Mouse (Mus musculus): ENCODE data around the gene Atg16l2. TPM values are rescaled to one million over a fixed set of nuclear protein-coding genes. Genes with fewer than 3 reads are reported as not detected.

The Atg16l2 gene
- total RNA-seq (2012; rRNA removed), result 24.2 and 37.7 TPM in 2 replicates

DNA sequence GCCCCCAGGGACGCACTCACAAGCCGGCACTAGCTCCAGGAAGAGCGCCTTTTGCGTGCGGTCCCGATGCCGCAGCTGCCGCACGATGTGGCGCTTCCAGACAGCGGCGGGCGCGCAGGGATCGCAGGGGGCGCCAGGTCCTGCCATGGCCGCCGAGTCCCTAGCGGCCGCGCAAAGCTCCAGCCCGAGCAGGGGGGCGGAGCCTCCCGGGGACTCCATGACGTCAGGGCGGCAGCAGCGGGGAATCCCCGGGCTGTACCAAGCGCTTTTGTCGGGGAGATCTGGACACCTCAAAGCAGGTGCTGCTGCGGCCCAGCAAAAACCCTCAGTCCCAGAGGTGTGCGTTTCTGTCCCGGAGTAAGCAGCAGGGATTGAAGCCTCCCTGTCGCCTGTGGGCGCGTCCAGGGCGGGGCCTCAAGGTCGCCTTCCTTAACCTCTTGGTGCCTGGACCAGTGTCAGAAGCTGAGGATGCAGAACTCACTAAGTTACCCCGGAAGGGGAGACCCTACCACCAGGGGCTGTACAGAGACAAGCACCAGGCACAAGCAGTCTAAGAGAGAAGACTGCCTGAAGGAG is at the start of gene Atg16l2:
Gene Atg16l2, minus strand, starts transcription at position 371 of the 576 bp plus-strand sequence.
- peak within 1 kb of the TSS; percentile 66 to 80 for H3K4me3 ChIP-seq (ENCODE audit: insufficient read depth in 1 of 2, low read depth in 1 of 2, low read length in 2 of 2, poor library complexity in 1 of 2, severe bottlenecking in 1 of 2)
- in situ Hi-C loops (cut with MboI; ENCODE audit: low sequenced_read_pairs in 2 of 2, unreplicated experiment in 2 of 2), result no loop called here
- TF ChIP-seq ZC3H11A (IDR thresholded peaks at IDR 0.05; ENCODE audit: borderline replicate concordance, low read depth, low read length) (no peak), CHD2 (IDR thresholded peaks at IDR 0.05; ENCODE audit: low read depth, low read length) (no peak), MAFK (IDR thresholded peaks at IDR 0.05; ENCODE audit: insufficient read depth, low read depth, low read length) (no peak), HCFC1 (IDR thresholded peaks at IDR 0.05; ENCODE audit: borderline replicate concordance, insufficient read depth, low read length) (no peak; the same call in 1 of the 2 replicates), ZNF384 (IDR thresholded peaks at IDR 0.05; ENCODE audit: low read depth, low read length) (no peak)
- H3K9me3 ChIP-seq (ENCODE audit: control insufficient read depth, insufficient read depth, low read depth, low read length), result no peaks in the 10 kb centered on the region
- H3K9ac ChIP-seq (ENCODE audit: insufficient read depth, low read depth, low read length, poor library complexity, severe bottlenecking), result peak within 1 kb of the TSS; percentile 80
- 0 out of 4 replicates have a peak, but pooled peaks cover 0 to 3% of the 10 kb centered on the region in 2 experiments for H3K4me1 ChIP-seq (ENCODE audit: control insufficient read depth in 2 of 2, insufficient read depth in 2 of 2, low read length in 2 of 2, poor library complexity in 1 of 2)
- H3K27ac ChIP-seq (ENCODE audit: insufficient read depth, low read depth, low read length, poor library complexity, severe bottlenecking), result no peak within 1 kb of the TSS
- H3K36me3 ChIP-seq (ENCODE audit: control insufficient read depth, insufficient read depth, low read length, poor library complexity, severe bottlenecking), result no peaks in the 10 kb centered on the region
- peak; percentile 81 for DNase-seq (ENCODE audit: low read depth, low spot score)

DNA sequence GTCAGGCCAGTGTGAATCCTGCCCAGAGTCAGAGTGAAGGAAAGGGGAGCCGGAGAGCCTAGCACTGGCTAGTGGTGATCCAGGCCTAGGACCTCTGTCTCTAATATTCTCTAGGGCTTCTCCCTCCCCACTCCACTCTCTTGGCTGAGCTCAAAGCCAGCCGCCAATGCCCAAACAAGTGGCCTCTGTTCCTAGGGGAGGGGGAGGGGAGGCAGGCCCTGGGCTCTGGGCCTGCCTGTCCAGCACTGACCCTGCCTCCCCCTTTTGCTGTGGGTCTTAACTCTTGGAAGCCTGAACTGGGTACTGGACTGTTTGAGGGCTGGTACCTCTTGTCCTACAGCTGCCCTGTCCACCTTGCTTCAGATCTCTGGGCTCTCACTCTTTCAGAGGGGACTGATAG is 47.8 kb upstream of the Atg16l2 start:
- Histone ChIP-seq H3K9me3 (ENCODE audit: control insufficient read depth, insufficient read depth, low read depth, low read length) (no peaks in the 10 kb centered on the region), H3K27ac (ENCODE audit: insufficient read depth, low read depth, low read length, poor library complexity, severe bottlenecking) (no peak overlapping the region), H3K9ac (ENCODE audit: insufficient read depth, low read depth, low read length, poor library complexity, severe bottlenecking) (no peak overlapping the region), H3K4me3 (ENCODE audit: insufficient read depth in 1 of 2, low read depth in 1 of 2, low read length in 2 of 2, poor library complexity in 1 of 2, severe bottlenecking in 1 of 2) (no peak overlapping the region), H3K36me3 (ENCODE audit: control insufficient read depth, insufficient read depth, low read length, poor library complexity, severe bottlenecking) (no peaks in the 10 kb centered on the region; the same call in 1 of the 2 replicates), H3K4me1 (ENCODE audit: control insufficient read depth in 2 of 2, insufficient read depth in 2 of 2, low read length in 2 of 2, poor library complexity in 1 of 2) (peaks cover 5 to 36% of the 10 kb centered on the region in 2 experiments; a peak in 3 of 4 replicates)
- DNase-seq (ENCODE audit: low read depth, low spot score), result no peak
- in situ Hi-C loops (cut with MboI; ENCODE audit: low sequenced_read_pairs in 2 of 2, unreplicated experiment in 2 of 2), result no loop called here
- no peak for TF ChIP-seq CHD2 (IDR thresholded peaks at IDR 0.05; ENCODE audit: low read depth, low read length)
- no peak for TF ChIP-seq ZC3H11A (IDR thresholded peaks at IDR 0.05; ENCODE audit: borderline replicate concordance, low read depth, low read length)
- no peak for TF ChIP-seq ZNF384 (IDR thresholded peaks at IDR 0.05; ENCODE audit: low read depth, low read length)
- no peak for TF ChIP-seq HCFC1 (IDR thresholded peaks at IDR 0.05; ENCODE audit: borderline replicate concordance, insufficient read depth, low read length)
- TF ChIP-seq MAFK (IDR thresholded peaks at IDR 0.05; ENCODE audit: insufficient read depth, low read depth, low read length), result no peak

DNA sequence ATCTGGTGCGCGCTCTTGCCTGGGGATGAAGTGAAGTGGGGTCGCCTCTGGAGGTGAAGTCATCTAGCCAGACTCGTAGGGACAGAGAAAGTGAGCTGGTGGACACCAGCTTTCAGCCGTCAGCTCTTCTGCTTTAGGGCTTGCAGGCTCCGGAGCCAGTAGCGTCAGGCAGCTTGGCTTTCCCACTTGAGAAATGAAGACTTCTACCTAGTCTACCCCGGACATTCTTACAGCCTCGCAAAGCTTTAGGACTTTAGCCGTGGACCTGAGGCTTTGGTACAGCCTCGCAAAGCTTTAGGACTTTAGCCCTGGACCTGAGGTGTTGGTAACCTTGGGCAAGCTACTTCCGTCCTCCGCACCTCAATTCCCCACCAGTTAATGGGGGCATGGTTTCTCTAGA is 46.3 kb upstream of the Atg16l2 start:
- no peak for DNase-seq (ENCODE audit: low read depth, low spot score)
- in situ Hi-C loops (cut with MboI; ENCODE audit: low sequenced_read_pairs in 2 of 2, unreplicated experiment in 2 of 2), result no loop called here
- H3K9me3 ChIP-seq (ENCODE audit: control insufficient read depth, insufficient read depth, low read depth, low read length), result no peaks in the 10 kb centered on the region
- TF ChIP-seq HCFC1 (IDR thresholded peaks at IDR 0.05; ENCODE audit: borderline replicate concordance, insufficient read depth, low read length), result no peak
- TF ChIP-seq ZNF384 (IDR thresholded peaks at IDR 0.05; ENCODE audit: low read depth, low read length), result no peak
- no peak for TF ChIP-seq CHD2 (IDR thresholded peaks at IDR 0.05; ENCODE audit: low read depth, low read length)
- no peak for TF ChIP-seq ZC3H11A (IDR thresholded peaks at IDR 0.05; ENCODE audit: borderline replicate concordance, low read depth, low read length)
- TF ChIP-seq MAFK (IDR thresholded peaks at IDR 0.05; ENCODE audit: insufficient read depth, low read depth, low read length), result no peak
- H3K27ac ChIP-seq (ENCODE audit: insufficient read depth, low read depth, low read length, poor library complexity, severe bottlenecking), result no peak overlapping the region
- peak overlapping the region; percentile 72 to 85 for H3K4me3 ChIP-seq (ENCODE audit: insufficient read depth in 1 of 2, low read depth in 1 of 2, low read length in 2 of 2, poor library complexity in 1 of 2, severe bottlenecking in 1 of 2)
- peaks cover 5 to 32% of the 10 kb centered on the region in 2 experiments; a peak in 3 of 4 replicates for H3K4me1 ChIP-seq (ENCODE audit: control insufficient read depth in 2 of 2, insufficient read depth in 2 of 2, low read length in 2 of 2, poor library complexity in 1 of 2)
- H3K36me3 ChIP-seq (ENCODE audit: control insufficient read depth, insufficient read depth, low read length, poor library complexity, severe bottlenecking), result peaks cover 1% of the 10 kb centered on the region; the same call in 1 of the 2 replicates
- peak overlapping the region; percentile 71 for H3K9ac ChIP-seq (ENCODE audit: insufficient read depth, low read depth, low read length, poor library complexity, severe bottlenecking)

DNA sequence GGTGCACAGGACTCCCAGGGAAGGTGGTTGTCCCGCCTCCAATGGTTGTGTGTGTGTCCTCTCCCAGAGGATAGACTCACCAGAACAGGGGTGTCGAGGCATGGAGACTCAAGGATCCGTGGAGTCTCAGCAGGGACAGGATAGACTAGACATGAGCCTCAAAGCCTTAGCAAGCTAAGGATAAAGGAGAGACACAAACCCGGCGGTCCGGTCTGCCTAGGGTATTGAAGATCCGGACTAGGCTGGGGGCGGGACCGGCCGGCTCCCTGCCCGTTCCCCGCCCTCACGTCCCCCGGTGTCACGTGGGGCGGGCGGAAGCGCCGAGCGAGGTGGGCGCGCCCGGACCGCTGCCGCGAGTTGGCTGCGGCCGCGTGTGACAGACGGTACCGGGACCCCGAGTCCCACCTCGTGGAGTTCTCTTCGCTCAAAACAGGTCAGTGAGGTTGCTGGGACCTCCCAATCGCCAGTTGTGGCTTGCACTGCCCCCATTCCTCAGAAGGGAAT is 45.8 kb upstream of the Atg16l2 start, which contains the start of gene Arap1:
Gene Arap1, plus strand, starts transcription at position 301 of the 504 bp plus-strand sequence.
- Histone ChIP-seq H3K36me3 (ENCODE audit: control insufficient read depth, insufficient read depth, low read length, poor library complexity, severe bottlenecking) (peaks cover 1% of the 10 kb centered on the region; the same call in 1 of the 2 replicates), H3K4me3 (ENCODE audit: insufficient read depth in 1 of 2, low read depth in 1 of 2, low read length in 2 of 2, poor library complexity in 1 of 2, severe bottlenecking in 1 of 2) (peak within 1 kb of the TSS; percentile 72 to 85), H3K9me3 (ENCODE audit: control insufficient read depth, insufficient read depth, low read depth, low read length) (no peaks in the 10 kb centered on the region), H3K27ac (ENCODE audit: insufficient read depth, low read depth, low read length, poor library complexity, severe bottlenecking) (no peak within 1 kb of the TSS), H3K9ac (ENCODE audit: insufficient read depth, low read depth, low read length, poor library complexity, severe bottlenecking) (peak within 1 kb of the TSS; percentile 71), H3K4me1 (ENCODE audit: control insufficient read depth in 2 of 2, insufficient read depth in 2 of 2, low read length in 2 of 2, poor library complexity in 1 of 2) (peaks cover 5 to 32% of the 10 kb centered on the region in 2 experiments; a peak in 3 of 4 replicates)
- no peak for TF ChIP-seq HCFC1 (IDR thresholded peaks at IDR 0.05; ENCODE audit: borderline replicate concordance, insufficient read depth, low read length)
- in situ Hi-C loops (cut with MboI; ENCODE audit: low sequenced_read_pairs in 2 of 2, unreplicated experiment in 2 of 2), result no loop called here
- peak; percentile 36 for DNase-seq (ENCODE audit: low read depth, low spot score)
